Mouse (Mus musculus): ENCODE measurements around the gene Trdmt1.
"Not testable (repeated sequence)": the region's sequence is repeated elsewhere in the genome, so short reads cannot be mapped to it uniquely, and the experiment has no call there.

The Trdmt1 gene

DNA sequence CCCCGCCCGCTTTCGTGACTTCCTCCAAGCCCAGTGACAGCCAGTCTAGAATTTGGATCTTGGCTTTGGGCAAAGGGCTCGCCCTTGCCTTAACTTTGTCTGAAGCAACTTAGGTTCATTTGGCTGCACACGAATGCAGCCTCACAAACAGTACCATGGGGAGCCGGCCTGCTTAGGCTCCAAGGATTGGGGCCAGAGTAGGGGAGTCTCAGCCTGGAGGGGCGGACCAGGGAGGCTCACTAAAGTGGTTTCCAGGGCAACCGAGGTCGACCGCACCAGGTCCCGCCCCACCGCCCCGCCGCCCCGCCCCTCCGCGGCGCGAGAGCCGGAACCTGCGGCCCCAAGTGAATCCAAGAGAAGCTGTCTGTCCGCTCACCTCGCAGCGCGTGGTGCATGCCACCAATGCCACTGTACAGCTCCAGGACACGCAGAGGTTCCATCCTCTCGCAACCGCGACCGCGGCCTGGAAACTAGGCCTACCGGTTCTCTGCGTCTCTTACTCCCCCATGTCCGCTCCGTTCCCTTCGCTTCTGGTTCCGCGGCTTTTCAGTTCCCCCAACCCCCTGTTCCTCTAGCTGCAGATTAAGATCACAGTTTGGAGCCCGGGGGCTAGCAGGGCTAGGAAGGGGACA, at the start of gene Trdmt1:
Trdmt1 (minus strand) TSS at position 476 of the 632 bp plus-strand sequence.
- DNase-seq (ENCODE audit: low spot score in 2 of 2): peak; percentile 50 to 72

DNA sequence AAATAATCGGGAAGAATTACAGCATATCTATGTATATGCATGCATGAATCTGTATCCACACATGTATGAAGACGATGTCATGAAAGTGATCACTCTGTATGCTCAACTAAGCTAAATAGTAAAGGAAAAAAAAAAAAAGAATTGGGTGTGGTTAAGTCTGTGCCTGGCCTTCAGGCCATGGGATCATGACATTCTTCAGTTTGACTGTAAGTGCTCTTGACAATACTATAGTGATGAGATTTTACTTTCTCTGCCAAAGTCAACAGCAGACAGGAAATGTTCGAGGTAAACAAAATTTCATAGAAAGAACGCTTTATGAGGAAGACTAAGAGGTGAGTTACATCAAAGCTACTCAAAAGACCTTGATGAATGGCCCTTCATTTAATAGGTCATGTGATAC, 48.9 kb upstream of the Trdmt1 start:
- DNase-seq (ENCODE audit: low spot score in 2 of 2): no peak

DNA sequence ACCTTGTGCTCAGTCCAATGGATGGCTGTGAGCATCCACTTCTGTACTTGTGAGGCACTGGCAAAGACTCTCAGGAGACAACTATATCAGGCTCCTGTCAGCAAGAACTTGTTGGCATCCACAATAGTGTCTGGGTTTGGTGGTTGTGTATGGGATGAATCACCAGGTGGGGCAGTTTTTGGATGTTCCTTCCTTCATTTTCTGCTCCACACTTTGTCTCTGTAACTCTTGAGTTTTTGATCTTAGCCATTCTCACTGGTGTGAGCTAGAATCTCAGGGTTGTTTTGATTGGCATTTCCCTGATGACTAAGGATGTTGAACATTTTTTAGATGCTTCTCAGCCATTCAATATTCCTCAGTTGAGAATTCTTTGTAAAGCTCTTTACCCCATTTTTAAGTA, 39.3 kb upstream of the Trdmt1 start:
- DNase-seq (ENCODE audit: low spot score in 2 of 2): not testable (repeated sequence)

DNA sequence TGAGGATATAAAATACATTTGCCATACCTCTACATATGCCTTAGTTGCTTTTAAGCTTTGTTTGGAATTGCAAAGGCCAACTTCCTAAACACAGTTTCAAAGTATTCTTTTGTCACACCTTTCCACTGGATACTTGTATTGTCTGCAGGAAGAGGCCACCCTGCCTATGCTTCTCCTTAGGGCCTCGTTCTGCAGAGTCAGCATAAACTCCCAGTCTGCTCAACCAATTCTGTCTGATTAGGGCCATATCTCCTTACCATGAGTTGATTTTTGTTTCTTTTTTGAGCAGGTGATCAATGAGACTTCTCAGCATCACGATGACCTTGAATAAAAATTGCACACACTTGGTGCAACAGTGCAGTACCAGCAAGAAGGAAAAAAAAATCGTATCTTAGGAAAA, 37.7 kb upstream of the Trdmt1 start:
- no peak for DNase-seq (ENCODE audit: low spot score in 2 of 2)

DNA sequence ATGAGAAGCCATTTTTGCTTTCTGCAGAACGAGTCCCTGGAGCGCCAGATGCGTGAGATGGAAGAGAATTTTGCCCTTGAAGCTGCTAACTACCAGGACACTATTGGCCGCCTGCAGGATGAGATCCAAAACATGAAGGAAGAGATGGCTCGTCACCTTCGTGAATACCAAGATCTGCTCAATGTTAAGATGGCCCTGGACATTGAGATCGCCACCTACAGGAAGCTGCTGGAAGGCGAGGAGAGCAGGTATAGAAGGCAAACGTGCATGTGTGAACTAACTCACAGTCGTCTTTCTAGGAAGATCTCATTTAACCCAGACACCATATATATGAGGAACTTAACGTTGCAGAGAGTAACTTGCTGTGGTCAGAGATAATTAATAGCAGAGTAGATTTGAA, 35.5 kb upstream of the Trdmt1 start:
- peak in 1 of 2 experiments; percentile 27 for DNase-seq (ENCODE audit: low spot score in 2 of 2)

DNA sequence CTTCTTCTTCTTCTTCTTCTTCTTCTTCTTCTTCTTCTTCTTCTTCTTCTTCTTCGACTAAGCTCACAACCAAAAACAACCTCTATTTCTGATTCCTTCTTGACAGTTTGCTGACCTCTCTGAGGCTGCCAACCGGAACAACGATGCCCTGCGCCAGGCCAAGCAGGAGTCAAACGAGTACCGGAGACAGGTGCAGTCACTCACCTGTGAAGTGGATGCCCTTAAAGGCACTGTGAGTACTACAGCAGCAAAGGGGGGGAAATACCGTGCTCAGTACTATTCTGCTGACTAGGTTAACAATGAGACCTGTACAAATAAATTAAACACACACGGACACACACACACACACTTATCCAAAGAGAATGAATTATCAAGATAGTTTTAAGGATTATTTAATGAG, 34.8 kb upstream of the Trdmt1 start:
- no peak for DNase-seq (ENCODE audit: low spot score in 2 of 2)

DNA sequence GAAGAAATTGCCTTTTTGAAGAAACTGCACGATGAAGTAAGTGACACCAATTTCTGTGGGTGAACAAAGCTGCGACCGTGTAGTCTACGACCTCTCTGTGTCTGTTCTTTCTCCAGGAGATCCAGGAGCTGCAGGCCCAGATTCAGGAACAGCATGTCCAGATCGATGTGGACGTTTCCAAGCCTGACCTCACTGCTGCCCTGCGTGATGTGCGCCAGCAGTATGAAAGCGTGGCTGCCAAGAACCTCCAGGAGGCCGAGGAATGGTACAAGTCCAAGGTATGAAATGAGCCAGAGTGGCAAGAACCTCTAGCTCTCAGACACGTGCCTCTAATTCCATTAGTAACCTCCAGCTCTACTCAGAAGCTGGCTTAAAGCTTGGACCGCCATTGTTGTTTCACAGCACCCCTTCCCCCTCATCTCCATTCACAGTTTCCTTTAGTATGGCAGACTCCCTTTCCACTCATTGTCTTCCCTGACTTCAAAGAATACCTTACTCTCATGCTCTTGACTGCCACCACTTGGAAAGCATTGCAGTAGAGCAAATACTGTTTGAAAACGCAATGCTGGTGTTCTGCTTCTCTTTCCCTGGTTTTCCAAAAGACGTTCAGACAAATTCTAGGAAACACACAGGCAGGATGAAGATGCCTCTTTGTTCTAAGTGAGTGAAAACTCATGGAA, 34.1 kb upstream of the Trdmt1 start:
- DNase-seq (ENCODE audit: low spot score in 2 of 2): no peak

DNA sequence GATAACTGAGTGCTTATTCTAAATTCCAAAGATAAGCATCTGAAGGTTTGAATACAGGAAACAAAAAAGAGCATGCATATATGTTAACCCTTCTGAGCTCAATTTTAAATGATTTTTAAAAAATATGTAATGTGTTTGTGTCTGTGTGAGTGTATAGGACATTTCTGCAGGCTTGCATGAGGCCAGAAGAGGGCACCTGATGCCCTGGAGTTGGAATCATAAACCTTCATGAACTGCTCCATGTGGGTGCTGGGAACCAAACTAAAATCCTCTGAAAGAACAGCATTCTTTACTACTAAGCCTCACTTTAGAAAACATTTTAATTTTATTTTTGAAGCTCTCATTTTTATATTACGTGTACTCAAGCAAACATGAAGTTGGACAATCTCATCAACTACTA, 32.9 kb upstream of the Trdmt1 start:
- DNase-seq (ENCODE audit: low spot score in 2 of 2): no peak

DNA sequence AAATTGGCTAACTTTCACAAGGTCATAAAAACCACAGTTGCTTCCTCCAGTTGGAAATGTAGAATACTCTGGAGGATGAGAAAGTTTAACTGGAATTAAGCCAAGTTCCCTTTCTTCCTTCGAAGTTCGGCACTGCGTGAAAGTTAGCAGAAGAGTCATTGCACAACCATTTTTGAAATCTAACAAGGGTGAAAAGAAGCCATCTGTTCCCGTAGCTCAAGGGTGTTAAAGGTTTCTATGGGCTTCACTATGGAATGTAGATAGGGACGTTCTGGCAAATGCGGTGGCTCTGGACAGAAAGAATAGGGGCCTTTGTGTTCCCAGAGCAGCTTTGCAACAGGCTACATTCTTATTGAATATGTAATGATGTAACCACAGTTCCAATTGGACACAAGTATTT, 31.5 kb upstream of the Trdmt1 start:
- DNase-seq (ENCODE audit: low spot score in 2 of 2): no peak

DNA sequence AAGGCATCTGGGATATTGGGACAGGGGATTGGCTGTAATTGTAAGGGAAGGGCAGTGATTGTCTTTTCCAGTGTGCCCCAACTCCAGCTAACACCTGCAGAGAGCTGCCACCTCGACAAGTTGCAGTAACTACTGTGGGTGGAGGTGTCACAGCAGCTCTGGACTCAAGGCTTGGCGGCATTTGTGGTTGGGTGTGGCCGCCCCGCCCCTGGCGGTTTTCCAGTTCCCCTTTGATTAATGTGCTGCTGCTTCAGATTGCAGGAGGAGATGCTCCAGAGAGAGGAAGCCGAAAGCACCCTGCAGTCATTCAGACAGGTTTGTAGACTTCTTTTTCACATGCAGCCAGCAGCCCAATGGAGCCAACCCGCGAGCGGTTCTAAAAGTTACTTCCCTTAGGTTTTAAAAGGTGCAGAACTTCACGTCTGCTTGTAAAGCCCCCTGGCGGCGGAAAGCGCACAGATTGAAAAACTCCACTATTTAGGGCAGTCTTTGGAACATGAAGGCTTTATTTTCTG, 30.9 kb upstream of the Trdmt1 start:
- peak; percentile 53 to 74 for DNase-seq (ENCODE audit: low spot score in 2 of 2)

DNA sequence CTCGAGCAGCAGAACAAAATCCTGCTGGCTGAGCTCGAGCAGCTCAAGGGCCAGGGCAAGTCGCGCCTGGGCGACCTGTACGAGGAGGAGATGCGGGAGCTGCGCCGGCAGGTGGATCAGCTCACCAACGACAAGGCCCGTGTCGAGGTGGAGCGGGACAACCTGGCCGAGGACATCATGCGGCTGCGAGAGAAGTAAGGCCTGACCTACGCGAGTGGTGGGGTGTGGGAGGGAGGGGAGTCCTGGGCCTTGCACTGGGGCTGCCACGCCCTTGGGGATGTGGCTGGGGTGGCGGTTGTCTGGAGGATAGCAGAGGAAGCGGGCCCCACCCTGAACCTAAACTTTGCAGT, 30.3 kb upstream of the Trdmt1 start:
- DNase-seq (ENCODE audit: low spot score in 2 of 2): peak in 1 of 2 experiments; percentile 22

DNA sequence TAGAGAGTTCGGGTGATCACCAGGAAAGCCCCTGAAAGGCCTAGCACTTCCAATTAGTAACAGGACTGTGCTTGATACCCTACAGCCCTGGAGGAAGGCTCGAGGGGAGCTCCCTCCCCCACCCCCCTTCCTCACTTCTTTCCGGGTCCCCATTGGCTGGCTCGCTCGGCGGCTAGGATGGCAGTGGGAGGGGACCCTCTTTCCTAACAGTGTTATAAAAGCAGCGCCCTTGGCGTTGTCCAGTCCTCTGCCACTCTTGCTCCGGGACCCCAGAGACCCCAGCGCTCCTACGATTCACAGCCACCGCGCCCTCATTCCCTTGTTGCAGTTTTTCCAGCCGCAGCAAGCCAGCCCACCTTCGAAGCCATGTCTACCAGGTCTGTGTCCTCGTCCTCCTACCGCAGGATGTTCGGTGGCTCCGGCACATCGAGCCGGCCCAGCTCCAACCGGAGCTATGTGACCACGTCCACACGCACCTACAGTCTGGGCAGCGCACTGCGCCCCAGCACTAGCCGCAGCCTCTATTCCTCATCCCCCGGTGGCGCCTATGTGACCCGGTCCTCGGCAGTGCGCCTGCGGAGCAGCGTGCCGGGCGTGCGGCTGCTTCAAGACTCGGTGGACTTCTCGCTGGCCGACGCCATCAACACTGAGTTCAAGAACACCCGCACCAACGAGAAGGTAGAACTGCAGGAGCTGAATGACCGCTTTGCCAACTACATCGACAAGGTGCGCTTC, 29.8 kb upstream of the Trdmt1 start:
- DNase-seq (ENCODE audit: low spot score in 2 of 2): peak; percentile 39 to 73

DNA sequence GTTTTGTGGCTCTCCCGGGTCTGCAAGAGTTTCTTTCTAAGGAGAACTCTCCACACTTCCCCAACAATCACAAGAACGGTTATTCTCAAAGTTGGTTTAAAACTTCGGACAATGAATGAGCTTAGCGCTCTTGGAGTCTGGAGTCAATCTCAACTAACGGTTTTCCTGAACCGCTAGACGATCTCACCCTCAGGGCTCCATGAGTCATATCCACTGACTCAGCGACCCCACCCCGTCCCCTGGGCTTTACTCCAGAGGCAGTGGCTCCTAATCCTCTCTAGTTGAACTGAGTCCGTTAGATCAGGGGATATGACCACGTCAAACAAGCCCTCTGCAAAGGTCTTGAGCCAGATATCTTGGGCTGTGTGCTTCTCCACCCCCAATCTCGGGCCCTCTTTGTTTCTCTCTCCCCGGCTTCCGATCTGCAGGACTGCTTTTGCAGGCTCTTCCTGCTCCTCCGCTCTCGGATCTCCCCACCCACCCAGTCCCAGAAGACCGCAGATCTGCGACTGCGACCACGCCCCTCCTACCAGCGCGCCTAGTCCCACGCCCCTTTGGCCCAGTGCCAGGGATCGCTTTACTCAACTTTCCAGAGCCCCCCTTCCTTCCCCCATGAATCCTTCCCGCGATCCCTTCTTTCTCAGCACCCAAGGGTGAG, 29.1 kb upstream of the Trdmt1 start, which contains the start of gene Vim:
Vim (plus strand) TSS at position 520 of the 658 bp plus-strand sequence.
- peak; percentile 60 to 90 for DNase-seq (ENCODE audit: low spot score in 2 of 2)

DNA sequence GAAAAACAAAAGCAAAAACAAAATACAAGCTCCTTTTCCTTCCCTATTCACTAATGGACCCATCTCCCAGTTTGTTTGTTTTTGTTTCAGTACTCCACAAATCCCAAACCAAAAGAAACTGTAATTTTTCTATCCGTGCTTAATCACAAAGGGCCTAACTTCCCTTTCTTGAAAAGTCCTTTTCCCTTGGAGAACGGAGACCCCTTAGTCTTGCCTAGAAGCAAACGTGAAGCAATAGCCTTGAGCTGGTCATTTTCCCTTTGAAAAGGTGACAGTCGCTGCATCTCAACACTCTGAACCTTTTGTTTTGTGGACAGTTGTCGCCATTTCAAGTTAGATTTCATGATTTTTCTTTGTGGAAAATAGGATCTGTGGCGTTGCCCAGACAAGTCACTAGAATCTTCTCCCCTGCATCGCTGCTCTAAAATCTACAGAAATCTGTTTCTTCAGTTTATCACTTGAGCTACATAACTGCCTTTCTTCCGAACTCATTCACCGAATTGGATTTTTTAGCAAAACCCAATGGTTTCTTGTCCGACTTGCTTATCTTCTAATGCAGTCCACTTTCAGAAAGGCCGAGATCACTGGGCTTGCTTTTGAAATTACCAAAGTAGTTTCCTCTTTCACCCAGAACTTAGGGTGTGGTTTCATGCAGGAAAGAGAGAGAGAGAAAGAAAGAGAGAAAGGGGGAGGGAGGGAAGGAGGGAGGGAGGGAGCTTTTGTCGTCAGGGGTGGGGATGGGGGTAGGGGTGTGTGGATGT, 28.4 kb upstream of the Trdmt1 start:
- DNase-seq (ENCODE audit: low spot score in 2 of 2): no peak

DNA sequence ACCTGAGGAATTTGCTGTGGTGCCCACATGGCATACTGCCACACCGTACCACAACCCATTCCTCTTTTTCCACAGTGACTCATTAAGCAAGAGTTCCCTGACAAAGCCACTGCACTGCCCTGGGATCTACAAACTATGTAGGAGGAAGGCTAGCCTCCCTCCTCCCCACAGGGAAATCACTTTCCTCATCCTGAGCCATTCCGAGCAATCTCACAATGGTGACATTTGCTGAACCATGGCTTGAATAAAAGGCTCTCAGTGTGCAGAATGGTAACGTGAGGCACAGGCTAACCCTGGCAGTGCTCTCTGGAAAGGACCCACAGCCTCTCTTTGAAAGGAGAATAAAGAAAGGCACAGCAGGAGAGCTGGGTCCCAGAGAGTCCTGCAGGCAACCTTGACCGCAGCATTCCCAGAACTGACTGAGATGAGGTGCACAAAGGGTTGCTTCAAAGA, 27.7 kb upstream of the Trdmt1 start:
- no peak for DNase-seq (ENCODE audit: low spot score in 2 of 2)

DNA sequence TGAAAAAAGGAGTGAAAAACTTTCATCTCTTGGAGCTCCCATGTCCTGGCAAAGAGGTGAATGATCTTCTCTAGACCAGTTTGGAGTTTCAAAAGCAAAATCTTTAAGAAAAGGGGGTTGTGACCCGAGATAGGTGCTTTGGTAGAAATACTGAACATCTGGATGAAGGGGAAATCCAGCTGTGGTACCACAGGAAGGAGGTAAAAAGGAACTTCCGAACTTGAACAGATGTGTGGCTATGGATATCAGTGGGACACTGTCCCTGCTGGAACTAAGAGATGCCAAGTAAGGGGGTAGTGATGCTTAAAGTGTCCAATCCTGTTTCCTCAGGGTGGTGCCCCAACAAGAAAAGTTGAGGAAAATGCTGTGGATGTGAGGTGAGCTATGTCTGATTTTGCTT, 25.7 kb upstream of the Trdmt1 start:
- no peak for DNase-seq (ENCODE audit: low spot score in 2 of 2)

DNA sequence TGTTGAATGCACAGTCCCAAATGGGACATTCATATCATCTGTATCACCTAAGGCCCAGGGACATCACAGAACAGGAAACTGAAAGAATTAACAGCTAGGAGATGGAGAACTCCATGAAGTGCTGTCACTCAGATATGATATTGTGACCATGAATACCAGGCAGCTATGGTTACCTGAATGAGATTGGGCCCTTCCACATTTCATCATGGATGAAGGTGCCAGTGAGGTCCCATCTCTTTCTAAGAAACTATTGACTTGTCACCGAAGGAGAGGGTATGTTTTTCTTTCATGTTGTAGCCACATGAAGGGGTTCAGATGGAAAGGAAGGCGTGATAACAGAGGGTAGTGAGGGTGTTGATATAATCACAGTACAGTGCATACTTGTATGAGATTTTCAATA, 15.9 kb upstream of the Trdmt1 start:
- DNase-seq (ENCODE audit: low spot score in 2 of 2): no peak

DNA sequence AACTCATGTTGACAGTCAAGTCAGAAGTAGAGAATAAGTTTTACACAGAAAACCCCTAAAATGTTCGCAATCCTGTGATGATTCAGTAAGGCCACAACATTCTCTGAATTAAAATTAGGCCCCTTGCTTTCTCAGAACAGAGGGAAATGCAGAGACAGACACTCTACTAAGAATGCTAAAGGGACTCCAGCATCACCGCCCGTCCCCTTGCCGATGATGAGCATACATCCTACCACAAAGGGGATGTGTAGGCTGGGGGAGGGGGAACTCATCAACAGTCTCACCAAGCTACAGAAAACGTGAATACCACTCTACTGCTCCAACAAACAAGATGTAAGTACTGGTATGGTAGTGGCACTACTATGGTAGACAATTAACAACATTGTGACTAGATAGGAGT, 15.3 kb upstream of the Trdmt1 start:
- no peak for DNase-seq (ENCODE audit: low spot score in 2 of 2)

DNA sequence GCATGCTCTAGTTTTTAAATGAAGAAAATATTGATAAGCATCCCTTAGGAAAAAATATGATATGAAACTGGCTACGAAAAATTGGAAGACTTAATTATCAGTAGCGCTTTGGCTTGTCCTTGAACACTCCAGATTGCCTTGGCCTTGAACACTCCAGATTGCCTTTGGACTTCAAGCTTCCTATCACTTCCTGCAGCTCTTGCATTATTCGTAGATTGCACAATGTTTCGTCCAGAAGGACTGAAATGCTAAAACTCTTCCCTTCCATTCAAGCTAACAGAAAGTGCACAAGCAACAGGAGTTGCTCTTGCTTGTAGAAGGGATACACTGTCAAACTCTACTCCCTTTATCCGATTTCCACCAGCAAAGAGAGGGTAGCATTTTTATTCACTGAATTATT, 14.8 kb upstream of the Trdmt1 start:
- no peak for DNase-seq (ENCODE audit: low spot score in 2 of 2)

DNA sequence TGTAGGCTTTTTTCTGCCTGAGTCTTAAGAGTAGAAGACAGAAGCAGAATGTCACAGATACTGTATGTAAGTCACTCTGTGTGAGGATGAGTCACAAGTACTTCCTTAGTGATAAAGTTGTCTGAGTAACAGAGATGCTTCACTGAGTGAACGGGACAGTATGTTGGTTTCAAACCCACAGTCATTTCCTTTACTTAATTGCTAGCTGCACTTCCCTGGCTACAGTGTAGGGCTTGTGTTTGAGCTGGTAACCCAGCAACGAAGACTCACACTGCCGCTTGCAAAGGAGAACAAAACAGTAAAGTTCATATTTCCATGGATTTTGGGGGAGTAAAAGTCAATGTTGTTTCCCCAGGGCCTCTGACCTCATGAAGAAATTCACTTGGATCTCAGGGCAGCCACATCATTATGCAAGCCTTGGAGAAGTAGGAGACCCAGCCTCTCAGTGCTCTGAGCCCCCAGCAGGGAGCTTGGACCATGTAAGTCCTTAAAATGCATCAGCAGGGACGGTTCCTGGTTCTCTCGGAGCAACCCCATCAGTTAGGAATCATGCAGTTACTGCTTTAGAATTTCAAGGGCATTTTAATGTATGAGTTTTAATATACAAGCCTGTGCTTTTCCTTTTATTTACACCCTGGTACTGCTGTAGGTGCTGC, 14.3 kb upstream of the Trdmt1 start:
- DNase-seq (ENCODE audit: low spot score in 2 of 2): no peak
